In genomic region chr4:93713711-93714110, GRCm38 (mm10) we compare ENCODE assay signal across 21 mouse cellular contexts.
DNase-seq lines count a peak whose midpoint lies in the region; ATAC-seq and TF ChIP-seq lines count a peak whose summit lies in the region.
"Had no signal": no experiment of that assay in that cellular context is flagged by ENCODE, and none has a peak within 500 bp of the region (broad histone marks: within the 10 kb centered on the region; RNA-seq: fewer than 3 reads in every experiment).

No protein-coding gene starts in this region.

- no peaks in the 10 kb centered on the region for H3K9me3 ChIP-seq in heart, embryonic 12.5 days (replicated peaks)
- H3K9me3 ChIP-seq: embryonic facial prominence, embryonic 15.5 days; hindbrain, embryonic 15.5 days; limb, embryonic 12.5 days; liver, embryonic 12.5 days; megakaryocyte, embryonic 14.5 days; neural tube, embryonic 13.5 days; stomach, embryonic 15.5 days had no signal

- intact Hi-C loops in heart, postnatal 36 days (cut with DNase I), result no loop called here

- TF ChIP-seq POLR2A in thymus, adult 2 months (IDR thresholded peaks at IDR 0.05; ENCODE audit: control insufficient read depth, extremely low read depth, insufficient read depth, low read length, poor library complexity), result no peak

- no peak overlapping the region for H3K9ac ChIP-seq in heart, embryonic 12.5 days
- H3K9ac ChIP-seq: embryonic facial prominence, embryonic 15.5 days; hindbrain, embryonic 15.5 days; limb, embryonic 12.5 days; liver, embryonic 12.5 days; neural tube, embryonic 13.5 days; stomach, embryonic 15.5 days had no signal

- no peaks in the 10 kb centered on the region for H3K36me3 ChIP-seq in heart, embryonic 12.5 days
- H3K36me3 ChIP-seq in thymus, adult 2 months (ENCODE audit: control insufficient read depth, insufficient read depth, low read length), result no peaks in the 10 kb centered on the region
- H3K36me3 ChIP-seq: embryonic facial prominence, embryonic 15.5 days; hindbrain, embryonic 15.5 days; limb, embryonic 12.5 days; liver, embryonic 12.5 days; neural tube, embryonic 13.5 days; stomach, embryonic 15.5 days had no signal

- ATAC-seq in heart, embryonic 12.5 days (ENCODE audit: insufficient number of reproducible peaks, low FRiP score), result no peak
- ATAC-seq: forebrain, embryonic 16.5 days; intestine, embryonic 16.5 days; liver, embryonic 12.5 days had no signal

- H3K4me1 ChIP-seq in heart, embryonic 12.5 days (replicated peaks), result no peaks in the 10 kb centered on the region
- H3K4me1 ChIP-seq in thymus, adult 2 months (replicated peaks; ENCODE audit: control insufficient read depth, insufficient read depth, low read length), result no peaks in the 10 kb centered on the region
- H3K4me1 ChIP-seq: embryonic facial prominence, embryonic 15.5 days; hindbrain, embryonic 15.5 days; limb, embryonic 12.5 days; liver, embryonic 12.5 days; megakaryocyte, embryonic 14.5 days; neural tube, embryonic 13.5 days; stomach, embryonic 15.5 days had no signal

- DNase-seq in cerebellum, adult 9-10 months, result peak; percentile 25
- DNase-seq in cerebellum, postnatal 4 days (ENCODE audit: low spot score in 2 of 2), result no peak
- peak; percentile 1 to 2 for DNase-seq in heart, postnatal 36 days
- DNase-seq in brain, adult 2 months (ENCODE audit: low read depth, low spot score), result peak; percentile 65
- peak; percentile 38 for DNase-seq in testis, postnatal 10 days (ENCODE audit: low spot score)
- DNase-seq in thymus, adult 2 months, result no peak
- DNase-seq: kidney, postnatal 36 days; lung, adult 2 months; midbrain, embryonic 14.5 days; right cerebral cortex, postnatal 14 days; thymus, postnatal 14 days had no signal

- no peaks in the 10 kb centered on the region for H3K27me3 ChIP-seq in heart, embryonic 12.5 days (replicated peaks)
- no peaks in the 10 kb centered on the region for H3K27me3 ChIP-seq in thymus, adult 2 months (ENCODE audit: control insufficient read depth, insufficient read depth, low read length)
- H3K27me3 ChIP-seq: embryonic facial prominence, embryonic 15.5 days; hindbrain, embryonic 15.5 days; limb, embryonic 12.5 days; liver, embryonic 12.5 days; megakaryocyte, embryonic 14.5 days; neural tube, embryonic 13.5 days; stomach, embryonic 15.5 days had no signal

- H3K27ac ChIP-seq in heart, embryonic 12.5 days (ENCODE audit: poor library complexity, severe bottlenecking), result no peak overlapping the region
- no peak overlapping the region for H3K27ac ChIP-seq in thymus, adult 2 months (ENCODE audit: control insufficient read depth, insufficient read depth, low read length)
- H3K27ac ChIP-seq: embryonic facial prominence, embryonic 15.5 days; hindbrain, embryonic 15.5 days; limb, embryonic 12.5 days; liver, embryonic 12.5 days; neural tube, embryonic 13.5 days; stomach, embryonic 15.5 days had no signal

- TF ChIP-seq CTCF in thymus, adult 2 months (IDR thresholded peaks at IDR 0.05; ENCODE audit: borderline replicate concordance, control insufficient read depth, extremely low read depth, insufficient read depth, low read length, poor library complexity), result no peak

- 64% methylated on average over 3 of the region's 3 CpGs for WGBS in heart, embryonic 12.5 days
- 85% methylated on average over 3 of the region's 3 CpGs for WGBS in thymus, adult 2 months

- H3K4me2 ChIP-seq in heart, embryonic 12.5 days, result no peak overlapping the region
- H3K4me2 ChIP-seq: embryonic facial prominence, embryonic 15.5 days; hindbrain, embryonic 15.5 days; limb, embryonic 12.5 days; liver, embryonic 12.5 days; neural tube, embryonic 13.5 days; stomach, embryonic 15.5 days had no signal

- H3K4me3 ChIP-seq in heart, embryonic 12.5 days, result no peak overlapping the region
- H3K4me3 ChIP-seq in thymus, adult 2 months (ENCODE audit: control insufficient read depth, insufficient read depth, low read length), result no peak overlapping the region
- H3K4me3 ChIP-seq: embryonic facial prominence, embryonic 15.5 days; hindbrain, embryonic 15.5 days; limb, embryonic 12.5 days; liver, embryonic 12.5 days; megakaryocyte, embryonic 14.5 days; neural tube, embryonic 13.5 days; stomach, embryonic 15.5 days had no signal

Comparison
In these comparisons a context has a peak if more than half of its experiments do, and no peak if none do; other contexts are left out.
1. DNase-seq: peak in cerebellum, adult 9-10 months (single experiment), heart, postnatal 36 days (2 of 2), brain, adult 2 months (single experiment) and testis, postnatal 10 days (single experiment); none in cerebellum, postnatal 4 days (0 of 2) and thymus, adult 2 months (single experiment).